Mouse (Mus musculus): ENCODE data around the gene Hpgd.

DNA sequence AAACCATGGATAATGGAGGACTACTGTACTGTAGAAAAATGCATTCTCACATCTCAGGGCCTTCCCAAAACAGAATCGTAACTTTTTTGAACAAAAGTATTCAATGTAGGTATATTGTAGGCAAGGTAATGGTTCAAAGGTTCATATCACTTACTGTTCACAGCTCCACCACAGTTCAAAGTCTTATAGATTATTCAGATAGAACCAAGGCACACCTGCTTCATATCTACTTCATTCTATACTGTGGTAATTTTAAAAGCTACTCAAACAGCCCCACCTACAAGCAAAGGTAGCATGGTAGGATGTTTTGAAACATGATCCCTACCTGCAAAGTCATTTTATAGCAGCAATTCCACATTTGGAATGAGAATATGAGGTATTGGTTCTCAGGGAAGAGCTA lies 28.9 kb downstream of the Hpgd start:
- no peak for TF ChIP-seq POLR2A (IDR thresholded peaks at IDR 0.05; ENCODE audit: control insufficient read depth, low read depth, low read length)
- no peak for TF ChIP-seq CTCF (IDR thresholded peaks at IDR 0.05; ENCODE audit: control insufficient read depth, insufficient read depth, insufficient replicate concordance, low read depth, low read length)
